Mouse (Mus musculus) R1 (cell line): Measurements from ENCODE around the gene Atp6v1g1.

Experiments
- DNase-seq: peaks from one replicate; pipeline ENCODE4 v3.0.0-alpha.2; 2018; ENCODE audit warnings: low read depth, low spot score

The Atp6v1g1 gene

DNA sequence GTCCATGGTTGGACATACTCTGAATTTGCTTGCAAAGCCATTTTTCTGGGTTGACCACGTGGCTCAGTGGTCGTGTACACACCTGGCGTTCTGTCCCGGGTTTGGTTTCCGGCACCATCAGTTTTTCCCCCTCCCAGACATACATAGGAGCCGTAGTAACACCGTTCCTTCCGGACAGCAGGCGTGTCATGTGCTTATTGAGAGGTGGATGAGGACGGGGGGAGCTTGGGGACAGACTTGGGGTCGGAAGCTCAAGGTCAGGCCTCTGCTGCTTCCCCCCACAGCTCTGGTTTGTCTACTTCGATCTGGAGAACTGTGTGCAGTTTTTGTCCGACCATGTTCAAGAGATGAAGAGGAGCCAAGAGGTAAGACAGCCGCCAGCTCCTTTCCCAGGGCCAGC lies 35.1 kb downstream of the Atp6v1g1 start:
- DNase-seq: no peak

DNA sequence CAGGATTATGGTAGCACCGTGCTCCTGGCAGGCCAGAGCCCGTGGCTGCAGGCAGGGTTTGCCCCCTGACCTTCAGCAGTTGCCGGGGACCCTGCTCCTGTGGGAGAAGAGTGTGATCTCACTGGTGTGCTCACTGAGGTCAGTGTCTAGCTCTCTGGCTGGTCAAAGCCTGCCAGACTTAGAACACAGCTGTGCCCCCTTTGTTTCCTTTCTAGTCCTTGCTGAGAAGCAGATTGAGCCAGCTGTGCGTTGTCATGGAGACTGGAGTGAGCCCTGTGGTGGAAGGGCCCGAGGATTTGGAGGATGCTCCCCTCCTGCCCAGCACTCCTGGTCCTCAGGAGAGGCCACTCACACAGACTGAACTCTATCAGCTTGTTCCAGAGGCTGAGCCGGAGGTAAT lies 35.5 kb downstream of the Atp6v1g1 start:
- DNase-seq: peak; percentile 55

DNA sequence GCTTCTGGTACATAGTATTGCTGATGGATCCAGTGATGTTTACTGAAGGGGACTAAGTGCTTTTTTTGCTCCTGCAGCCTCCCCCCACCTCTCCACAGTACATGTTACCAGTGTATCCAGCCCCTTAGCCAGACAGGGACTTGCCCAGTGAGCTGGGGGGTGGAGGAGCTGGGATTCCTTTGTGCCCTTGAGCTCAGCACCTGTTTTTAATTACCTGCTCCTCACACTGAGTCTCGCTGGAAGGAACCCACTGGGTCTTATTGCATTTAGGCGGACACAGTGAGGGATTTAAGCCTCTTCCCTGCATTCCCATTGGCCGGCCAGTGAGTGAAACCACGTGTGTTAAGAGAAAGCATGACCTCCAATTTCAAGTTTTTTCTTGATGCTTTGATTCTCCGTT lies 38.0 kb downstream of the Atp6v1g1 start:
- DNase-seq: no peak

DNA sequence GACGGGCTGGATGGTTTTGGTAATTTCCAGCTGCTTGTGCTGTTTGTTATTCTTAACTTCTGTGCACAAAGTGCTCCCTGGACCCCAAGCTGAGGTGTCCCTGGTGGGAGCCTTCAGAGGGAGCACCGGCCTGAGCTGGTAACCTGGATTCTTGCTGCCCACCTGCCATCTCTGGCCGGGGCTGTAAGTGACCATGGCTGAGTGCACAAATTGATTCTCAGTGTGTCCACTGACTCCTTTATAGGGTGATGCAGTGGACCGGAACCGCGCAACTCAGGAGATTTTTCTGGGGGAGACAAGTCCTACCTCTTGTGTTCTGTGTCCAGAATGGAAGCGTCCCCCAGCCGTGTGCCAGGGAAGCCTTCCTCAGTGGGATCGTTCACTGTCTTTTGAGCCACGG lies 40.6 kb downstream of the Atp6v1g1 start:
- DNase-seq: no peak

DNA sequence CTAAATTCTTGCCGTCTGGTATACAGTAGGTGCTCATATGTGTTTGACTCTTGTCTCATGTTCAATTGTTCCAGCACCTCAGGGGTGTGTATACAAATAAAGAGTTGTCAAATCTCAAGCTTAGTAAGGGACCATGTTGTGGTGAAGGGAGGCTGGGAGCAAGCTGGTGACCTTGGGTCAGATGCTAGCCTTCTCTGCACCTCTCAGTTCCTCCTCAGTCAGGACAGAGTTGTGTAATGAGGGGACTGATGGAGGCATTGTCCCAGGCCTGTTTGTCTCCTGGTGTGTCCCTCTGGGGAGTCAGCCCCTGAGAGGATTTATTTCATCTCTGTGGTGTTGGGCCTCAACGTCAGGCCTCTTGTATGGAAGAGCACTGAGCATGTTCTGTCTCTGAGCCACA lies 41.7 kb downstream of the Atp6v1g1 start:
- DNase-seq: no peak

DNA sequence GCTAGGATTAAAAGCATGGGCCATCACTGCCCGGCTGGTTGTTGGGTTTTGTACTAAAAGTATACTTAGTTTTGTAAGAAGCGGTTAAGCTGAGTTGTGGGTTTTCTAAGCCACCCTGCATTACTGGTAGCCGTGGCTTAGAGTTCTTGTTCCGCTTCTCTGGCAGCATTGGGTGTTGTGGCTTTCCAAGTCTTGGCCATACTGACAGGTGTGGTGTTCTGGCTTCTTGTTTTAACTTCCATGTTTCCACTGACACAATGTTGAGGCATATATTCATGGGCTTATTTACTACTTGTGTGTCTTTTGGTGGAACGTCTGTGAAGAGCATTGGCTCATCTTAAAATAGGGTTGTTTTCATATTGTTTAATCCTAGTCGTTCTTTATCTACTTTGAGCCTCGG lies 45.4 kb downstream of the Atp6v1g1 start:
- no peak for DNase-seq

DNA sequence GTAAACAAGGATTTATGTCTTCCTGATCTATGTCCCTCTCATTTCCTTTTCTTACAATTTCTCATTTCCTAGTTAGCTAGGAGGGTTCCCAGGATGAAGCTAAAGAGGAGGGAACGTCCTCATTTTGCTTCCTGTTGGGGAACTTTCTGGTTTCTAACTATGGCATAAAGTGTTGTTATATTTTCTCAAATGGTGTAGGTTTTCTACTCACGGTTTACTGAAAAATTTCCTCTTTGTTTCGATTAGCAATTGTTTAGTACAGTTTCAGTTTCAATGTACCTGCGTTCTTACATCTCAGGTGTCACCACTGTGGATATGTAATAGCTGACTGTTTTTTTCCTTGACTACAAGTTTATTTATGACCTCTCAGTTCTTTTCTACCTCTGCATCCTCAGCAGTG lies 46.0 kb downstream of the Atp6v1g1 start:
- DNase-seq: no peak

DNA sequence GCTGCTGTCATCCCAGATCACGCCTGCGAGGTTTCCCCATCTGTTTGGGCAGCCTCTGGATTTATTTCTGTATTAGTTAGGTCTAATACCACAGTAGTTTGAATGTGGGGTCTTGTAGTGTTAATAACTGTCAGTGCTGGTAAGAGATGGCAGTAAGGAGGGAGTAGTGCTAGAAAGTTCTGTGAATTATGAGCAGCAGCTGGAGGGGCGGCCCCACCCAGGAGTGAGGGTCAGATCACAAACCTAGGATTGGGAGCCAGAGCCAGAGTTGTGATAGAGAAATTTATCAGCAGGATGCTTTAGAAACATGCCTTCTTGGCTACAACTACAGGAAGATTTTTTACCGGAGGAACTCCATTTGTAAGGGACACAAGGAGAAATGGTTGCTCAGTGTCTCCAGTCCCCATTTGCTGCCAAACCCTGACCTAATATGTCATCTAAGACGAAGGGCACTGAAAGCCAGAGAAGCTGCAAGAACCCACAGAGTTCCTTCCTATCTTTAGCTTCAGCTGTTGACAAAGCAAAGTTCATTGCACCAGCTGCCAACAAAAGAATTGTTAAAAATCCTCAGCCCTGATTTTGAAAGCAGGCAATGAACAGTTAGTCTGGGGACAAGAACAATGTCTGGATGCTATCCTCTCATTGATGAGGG lies 50.0 kb downstream of the Atp6v1g1 start:
- DNase-seq: no peak

DNA sequence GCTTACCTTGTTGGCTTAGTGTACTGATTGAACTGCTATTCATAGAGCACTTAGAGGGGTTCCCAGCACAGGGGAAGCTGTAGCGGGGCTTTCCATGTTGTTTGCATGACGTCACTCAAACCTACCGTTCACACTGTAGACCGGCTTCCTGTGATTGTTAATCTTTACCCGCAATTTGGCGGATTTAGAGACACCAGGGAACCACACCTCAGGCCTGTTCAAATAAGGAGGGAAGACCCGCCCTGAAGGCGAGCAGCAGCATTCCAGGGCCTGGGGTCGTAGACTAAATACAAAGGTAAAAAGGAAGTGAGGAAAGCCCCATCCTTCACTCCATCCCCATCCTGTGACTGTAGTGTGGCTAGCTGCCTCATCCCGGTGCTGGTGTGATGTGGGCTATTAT lies 50.7 kb downstream of the Atp6v1g1 start:
- DNase-seq: no peak

DNA sequence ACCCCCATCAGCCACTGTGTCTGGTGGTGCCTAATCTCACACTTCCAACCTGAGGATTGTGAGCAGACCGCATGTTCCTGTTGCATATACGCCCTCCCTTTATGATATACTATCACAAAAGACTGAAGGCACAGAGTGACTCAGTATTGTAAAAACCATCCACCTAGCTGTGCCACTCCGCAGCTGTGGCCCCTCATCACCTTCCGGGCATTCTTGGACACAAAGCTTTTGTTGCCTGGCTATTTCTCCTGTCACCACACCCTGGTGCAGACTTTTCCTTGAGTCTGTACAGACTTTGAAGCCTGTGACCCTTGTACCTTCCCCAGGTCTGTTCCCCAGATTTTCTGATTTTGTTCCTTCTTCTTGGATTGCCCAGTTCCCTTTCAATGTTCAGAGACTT lies 51.4 kb downstream of the Atp6v1g1 start:
- DNase-seq: no peak
